Mouse (Mus musculus) cerebellum, postnatal 4 days (tissue): ENCODE data around the gene Pde4d.

ENCODE experiments used
- DNase-seq, 2 experiments: peaks; one replicate each; pipeline ENCODE4 v3.0.0; 2022; ENCODE audit warnings: low spot score in 2 of 2, mixed read lengths in 1 of 2

The Pde4d gene

DNA sequence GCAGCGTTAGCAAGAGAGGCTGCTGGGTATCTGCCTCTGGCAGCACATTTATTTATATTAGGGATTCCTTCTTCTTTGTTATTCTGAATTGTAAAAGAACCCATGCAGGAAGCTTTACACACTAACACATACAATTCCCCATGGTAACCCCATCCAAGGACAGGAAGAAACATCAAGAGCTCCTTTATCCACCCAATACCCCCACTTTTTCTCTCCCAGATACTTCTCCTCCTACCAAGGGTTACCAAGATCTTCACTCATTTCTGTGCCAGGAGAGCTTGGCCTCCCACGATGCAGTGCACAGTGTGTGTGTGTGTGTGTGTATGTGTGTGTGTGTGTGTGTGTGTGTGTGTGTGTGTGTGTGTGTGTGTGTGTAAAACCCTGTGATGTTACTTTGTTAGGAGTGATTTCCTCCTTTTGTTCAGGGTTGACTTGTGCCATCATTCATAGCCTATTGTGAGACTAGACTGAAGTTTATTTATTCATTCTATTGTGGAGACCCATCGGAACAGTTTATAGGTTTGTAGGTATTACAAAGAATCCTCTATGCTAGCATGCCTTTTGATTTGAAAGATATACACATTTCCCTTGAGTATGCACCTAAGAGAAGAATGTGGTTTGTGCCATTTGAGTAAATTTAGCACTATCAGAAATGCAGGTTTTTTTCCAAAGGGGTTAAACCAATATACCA lies 846.7 kb downstream of the Pde4d start:
- DNase-seq, result no peak

- no peak for DNase-seq
Measured at GRCm38 (mm10) chr13:109298852-109299251, 849.1 kb downstream of the Pde4d start.

- DNase-seq, result no peak
Measured at GRCm38 (mm10) chr13:109299511-109300250, 849.9 kb downstream of the Pde4d start.

- no peak for DNase-seq
Measured at GRCm38 (mm10) chr13:109312542-109312941, 862.8 kb downstream of the Pde4d start.

GRCm38 (mm10) chr13:109315608-109316007 lies 865.9 kb downstream of the Pde4d start:
- DNase-seq, result no peak

DNA sequence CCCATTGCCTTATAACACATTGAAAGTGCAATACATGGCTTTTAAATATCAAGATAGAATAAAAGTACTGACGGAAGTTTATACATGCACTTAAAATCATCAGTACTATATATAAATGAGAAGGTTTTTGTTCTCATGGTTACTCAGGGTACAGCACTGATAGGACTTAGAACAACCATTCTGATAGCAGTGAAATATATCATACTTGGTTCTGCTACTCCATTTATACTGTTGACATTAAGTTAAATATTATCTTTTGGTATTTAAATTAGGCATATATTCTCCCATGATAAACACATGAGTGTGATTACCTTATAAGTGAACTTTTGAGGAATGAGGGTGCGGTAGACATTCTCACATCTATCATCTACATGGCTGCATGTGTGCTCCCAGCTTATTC lies 867.9 kb downstream of the Pde4d start:
- DNase-seq, result no peak

GRCm38 (mm10) chr13:109318434-109318998 lies 868.8 kb downstream of the Pde4d start:
- no peak for DNase-seq

- no peak for DNase-seq
Measured at GRCm38 (mm10) chr13:109326061-109326460, 876.3 kb downstream of the Pde4d start.

DNA sequence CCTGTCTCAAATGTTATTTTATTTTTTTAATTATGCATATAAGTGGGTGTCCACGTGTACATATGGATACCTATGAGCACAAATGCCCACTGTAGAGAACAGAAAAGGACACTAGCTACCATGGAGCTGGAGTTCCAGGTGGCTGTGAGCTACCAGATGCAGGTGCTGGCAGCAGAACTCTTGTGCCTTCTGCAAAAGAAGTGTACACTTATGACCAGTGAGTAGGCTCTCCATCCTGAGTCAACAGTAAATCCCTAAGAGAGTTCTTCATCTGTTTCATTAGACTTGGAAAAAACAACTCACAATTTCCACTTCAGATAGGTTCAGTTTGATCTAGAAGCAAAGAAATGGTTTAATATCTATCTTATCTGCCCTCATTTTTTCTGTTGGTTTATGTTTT lies 881.8 kb downstream of the Pde4d start:
- DNase-seq, result no peak

DNA sequence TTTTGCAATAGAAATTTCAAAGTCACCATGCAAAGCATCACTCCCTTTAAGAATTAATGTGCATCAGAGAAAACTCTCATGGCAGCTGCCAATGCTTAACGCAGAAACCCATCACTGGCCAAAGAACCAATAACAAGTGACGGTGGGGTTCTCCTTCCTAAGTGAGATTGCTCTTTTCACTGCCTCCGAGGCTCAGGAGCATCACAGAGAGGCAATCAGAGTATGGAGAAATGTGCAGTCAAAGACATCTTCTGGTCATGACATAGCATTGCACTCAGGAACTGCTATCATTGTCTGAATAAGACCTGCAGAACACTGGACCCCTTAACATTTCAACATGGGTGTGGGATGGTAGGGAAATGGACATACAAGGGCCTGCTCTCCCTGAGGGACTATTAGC lies 892.2 kb downstream of the Pde4d start:
- no peak for DNase-seq

DNA sequence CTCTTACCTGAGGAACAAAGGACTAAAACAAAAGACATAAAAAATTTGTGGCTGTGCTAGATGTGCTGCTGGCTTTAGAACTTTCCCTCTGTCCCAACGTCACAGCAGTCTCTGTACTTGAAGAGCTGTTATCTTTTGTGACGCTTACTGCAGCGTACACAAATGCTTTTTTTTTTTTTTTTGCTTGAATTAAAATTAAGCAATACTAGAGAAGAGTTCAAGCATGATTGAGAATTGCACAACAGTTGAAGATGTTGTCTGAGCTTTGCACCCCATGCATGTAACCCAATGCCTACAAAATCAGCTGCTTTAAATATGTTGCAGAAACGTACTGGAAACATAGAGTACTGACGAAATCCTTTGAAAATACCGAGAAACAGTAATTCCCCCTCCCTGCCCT lies 892.7 kb downstream of the Pde4d start:
- no peak for DNase-seq

GRCm38 (mm10) chr13:109343596-109343995 lies 893.8 kb downstream of the Pde4d start:
- DNase-seq, result peak; percentile 37 to 67

DNA sequence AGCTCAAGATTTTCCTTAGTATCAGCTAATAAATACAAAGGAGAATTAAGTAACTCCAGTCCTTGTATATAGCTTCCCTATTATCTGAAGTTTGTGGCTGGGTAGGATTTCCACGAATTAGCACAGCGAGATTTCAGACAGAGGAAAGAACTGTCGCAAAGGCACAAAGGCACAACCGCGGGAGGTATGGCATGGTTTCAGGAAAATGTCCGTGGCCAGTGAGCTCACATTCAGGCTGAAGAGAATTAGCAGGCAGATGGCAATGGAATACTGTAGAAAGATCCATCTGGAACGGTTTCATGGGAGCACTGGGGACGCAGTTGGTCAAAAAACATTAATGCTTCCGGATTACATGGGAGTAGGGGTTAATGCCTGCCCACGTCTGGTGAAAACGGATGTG lies 898.0 kb downstream of the Pde4d start:
- peak; percentile 42 to 88 for DNase-seq

DNA sequence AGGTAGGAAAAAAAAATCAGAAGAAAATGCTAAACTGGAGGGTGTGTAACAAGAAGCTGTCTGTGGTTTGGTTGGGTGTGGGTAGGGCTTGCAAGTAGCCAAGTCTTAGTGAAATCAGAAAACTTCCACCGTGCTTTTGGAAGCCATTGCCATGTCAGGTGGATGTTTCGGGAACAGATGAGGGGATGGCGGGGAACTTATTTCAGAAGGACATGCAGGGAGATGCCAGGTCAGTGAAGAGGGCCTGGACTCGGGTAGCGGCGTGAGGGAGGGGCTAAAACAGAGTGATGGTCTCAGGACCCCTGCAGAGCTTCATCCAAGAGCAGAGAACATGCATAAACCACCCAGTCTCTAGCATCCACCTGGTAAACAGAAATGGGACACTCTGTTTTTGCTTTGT lies 898.6 kb downstream of the Pde4d start:
- no peak for DNase-seq

DNA sequence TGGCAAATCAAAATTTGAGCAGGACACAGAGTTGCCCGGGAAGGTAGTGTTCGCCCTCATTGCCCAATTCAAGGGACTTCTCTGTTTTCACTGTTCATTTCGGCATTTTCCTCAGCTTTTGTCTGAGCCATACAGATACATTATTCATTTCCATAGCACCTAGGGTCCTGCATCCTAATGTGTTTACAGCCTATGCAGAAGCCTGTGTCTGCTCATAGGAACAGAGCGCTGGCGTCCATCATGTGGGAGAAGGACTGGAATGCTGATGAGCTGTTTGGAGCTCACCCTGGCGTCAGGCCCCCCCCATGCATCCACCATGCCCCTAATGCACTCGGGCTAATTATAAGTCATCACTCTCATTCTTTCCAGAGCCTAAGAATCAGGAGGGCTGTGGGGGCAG lies 900.4 kb downstream of the Pde4d start:
- DNase-seq, result no peak

- DNase-seq, result no peak
Measured at GRCm38 (mm10) chr13:109354017-109354416, 904.3 kb downstream of the Pde4d start.

- no peak for DNase-seq
Measured at GRCm38 (mm10) chr13:109356252-109356651, 906.5 kb downstream of the Pde4d start.

GRCm38 (mm10) chr13:109359994-109360393 lies 910.2 kb downstream of the Pde4d start:
- no peak for DNase-seq

- no peak for DNase-seq
Measured at GRCm38 (mm10) chr13:109362340-109362739, 912.6 kb downstream of the Pde4d start.

DNA sequence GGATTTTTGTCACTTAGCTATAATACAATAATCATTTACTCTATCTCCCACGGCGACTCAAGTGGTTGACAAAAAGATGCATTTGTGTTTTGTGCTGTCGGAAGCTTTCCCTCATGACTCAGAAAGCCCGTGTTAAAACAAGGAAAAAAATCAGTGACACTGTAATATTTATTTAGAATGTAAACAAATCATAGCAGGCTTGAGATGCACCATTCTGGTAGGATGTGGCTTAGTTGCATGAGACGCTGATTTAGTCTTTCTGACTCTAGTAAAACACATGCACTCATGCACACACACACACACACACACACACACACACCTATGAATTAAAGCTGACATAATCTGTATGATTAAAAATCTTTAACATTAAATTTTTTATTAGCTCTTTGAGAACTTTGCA lies 924.7 kb downstream of the Pde4d start:
- DNase-seq, result no peak

- DNase-seq, result no peak
Measured at GRCm38 (mm10) chr13:109376681-109377080, 926.9 kb downstream of the Pde4d start.

DNA sequence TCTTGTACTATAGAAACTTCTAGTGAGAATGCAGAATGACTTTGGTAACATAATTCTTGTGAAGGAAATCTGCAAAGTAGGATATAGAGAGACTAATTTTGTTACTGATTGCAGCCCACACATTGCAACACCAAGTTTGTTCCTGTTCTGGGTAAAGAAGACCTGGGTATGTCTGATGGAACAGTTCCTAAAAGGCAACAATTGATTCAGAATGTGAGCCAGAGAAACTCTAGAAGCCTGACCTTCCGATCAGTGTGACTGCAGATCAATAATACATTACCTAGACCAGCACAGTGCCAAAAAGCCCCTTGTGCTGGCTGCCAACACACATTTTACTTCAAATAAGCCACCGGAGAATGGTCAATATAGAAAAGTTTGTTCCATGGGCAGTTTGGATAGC lies 930.4 kb downstream of the Pde4d start:
- no peak for DNase-seq

- no peak for DNase-seq
Measured at GRCm38 (mm10) chr13:109388626-109389220, 939.0 kb downstream of the Pde4d start.
